Mouse (Mus musculus): ENCODE data around the gene Gm5890. TPM values are rescaled to one million over a fixed set of nuclear protein-coding genes. Genes with fewer than 3 reads are reported as not detected.
"Not testable (repeated sequence)": the region's sequence is repeated elsewhere in the genome, so short reads cannot be mapped to it uniquely, and the experiment has no call there.

Gm5890 gene
- polyA plus RNA-seq (2015; fragmentation: Nextera tagmentation; extraction: Ambion mirVana): not detected in 2 replicates

- DNase-seq (ENCODE audit: low spot score); H3K36me3 ChIP-seq (ENCODE audit: insufficient read depth, low read length); H3K27ac ChIP-seq; H3K4me2 ChIP-seq (ENCODE audit: low read length); H3K4me3 ChIP-seq (replicated peaks; ENCODE audit: low read depth, low read length); H3K9ac ChIP-seq (ENCODE audit: low read depth, low read length); H3K4me1 ChIP-seq (replicated peaks; ENCODE audit: insufficient read depth, low read length); H3K27me3 ChIP-seq (ENCODE audit: insufficient read depth, low read length); ATAC-seq (replicated peaks; ENCODE audit: low FRiP score, low read depth); H3K9me3 ChIP-seq (replicated peaks; ENCODE audit: low read length): not testable (repeated sequence)
- no CpG with 5 or more reads among the region's 3 CpGs for WGBS
Measured at GRCm38 (mm10) chr7:20262734-20263133, at the start of gene Gm5890. Gene Gm5890 (minus strand): TSS chr7:20262834.

DNA sequence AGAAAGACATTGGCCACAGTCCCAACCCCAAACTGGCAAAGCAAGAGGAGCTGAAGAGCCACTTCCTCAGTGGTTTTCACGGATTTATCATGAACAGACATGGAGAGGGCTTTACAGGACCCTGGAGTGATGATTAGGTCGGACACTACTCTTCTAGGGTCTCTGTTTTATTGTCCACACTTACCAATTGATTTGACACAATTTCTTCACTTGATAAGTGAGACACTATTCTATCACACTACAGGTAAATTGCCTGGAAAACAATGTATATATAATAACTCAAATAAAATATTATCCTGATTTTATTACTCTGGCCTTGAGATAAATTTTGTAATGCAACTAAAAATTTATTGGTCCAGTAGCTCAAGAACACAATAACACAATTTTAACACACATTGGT is 28.9 kb downstream of the Gm5890 start, which contains the start of gene Gm4498:
Gm4498 (minus strand) TSS at position 101 of the 400 bp plus-strand sequence.
- not testable (repeated sequence) for H3K36me3 ChIP-seq (ENCODE audit: insufficient read depth, low read length); H3K9ac ChIP-seq (ENCODE audit: low read depth, low read length); H3K27me3 ChIP-seq (ENCODE audit: insufficient read depth, low read length); H3K4me3 ChIP-seq (replicated peaks; ENCODE audit: low read depth, low read length); H3K4me2 ChIP-seq (ENCODE audit: low read length); DNase-seq (ENCODE audit: low spot score); H3K27ac ChIP-seq; ATAC-seq (replicated peaks; ENCODE audit: low FRiP score, low read depth); H3K9me3 ChIP-seq (replicated peaks; ENCODE audit: low read length); H3K4me1 ChIP-seq (replicated peaks; ENCODE audit: insufficient read depth, low read length)
- WGBS: no CpG with 5 or more reads among the region's 2 CpGs

Other genes starting within 250 kb of the Gm5890 start
- gene Vmn1r91, start 163.2 kb downstream of the Gm5890 start, polyA plus RNA-seq (2015; fragmentation: Nextera tagmentation; extraction: Ambion mirVana): not detected in 2 replicates
- gene Gm16442, start 140.3 kb downstream of the Gm5890 start, polyA plus RNA-seq (2015; fragmentation: Nextera tagmentation; extraction: Ambion mirVana): not detected in 2 replicates
- gene Vmn1r93, start 123.7 kb downstream of the Gm5890 start, polyA plus RNA-seq (2015; fragmentation: Nextera tagmentation; extraction: Ambion mirVana): not detected in 2 replicates
- not detected in 2 replicates for gene Vmn1r94, start 94.5 kb downstream of the Gm5890 start, polyA plus RNA-seq (2015; fragmentation: Nextera tagmentation; extraction: Ambion mirVana)
- gene Vmn1r95, start 69.1 kb downstream of the Gm5890 start, polyA plus RNA-seq (2015; fragmentation: Nextera tagmentation; extraction: Ambion mirVana): not detected in 2 replicates
- not detected in 2 replicates for gene Gm6164, start 57.2 kb downstream of the Gm5890 start, polyA plus RNA-seq (2015; fragmentation: Nextera tagmentation; extraction: Ambion mirVana)
- gene Gm4498, start 29.0 kb downstream of the Gm5890 start, polyA plus RNA-seq (2015; fragmentation: Nextera tagmentation; extraction: Ambion mirVana): not detected in 2 replicates
- gene Gm4133, start 71.2 kb upstream of the Gm5890 start, polyA plus RNA-seq (2015; fragmentation: Nextera tagmentation; extraction: Ambion mirVana): not detected in 2 replicates
- gene Gm5728, start 112.6 kb upstream of the Gm5890 start, polyA plus RNA-seq (2015; fragmentation: Nextera tagmentation; extraction: Ambion mirVana): not detected in 2 replicates
- not detected in 2 replicates for gene Vmn1r100, start 155.1 kb upstream of the Gm5890 start, polyA plus RNA-seq (2015; fragmentation: Nextera tagmentation; extraction: Ambion mirVana)
- gene Vmn1r101, start 179.8 kb upstream of the Gm5890 start, polyA plus RNA-seq (2015; fragmentation: Nextera tagmentation; extraction: Ambion mirVana): not detected in 2 replicates
- not detected in 2 replicates for gene Gm10670, start 212.1 kb upstream of the Gm5890 start, polyA plus RNA-seq (2015; fragmentation: Nextera tagmentation; extraction: Ambion mirVana)
- not detected in 2 replicates for gene Vmn1r103, start 247.7 kb upstream of the Gm5890 start, polyA plus RNA-seq (2015; fragmentation: Nextera tagmentation; extraction: Ambion mirVana)